Mouse (Mus musculus): ENCODE measurements around the gene Trak1. TPM values are rescaled to one million over a fixed set of nuclear protein-coding genes. Genes with fewer than 3 reads are reported as not detected.
"Not testable (repeated sequence)": the region's sequence is repeated elsewhere in the genome, so short reads cannot be mapped to it uniquely, and the experiment has no call there.

Trak1 gene
- polyA plus RNA-seq, 1 experiment from 2014 or later: 17.0 TPM

DNA sequence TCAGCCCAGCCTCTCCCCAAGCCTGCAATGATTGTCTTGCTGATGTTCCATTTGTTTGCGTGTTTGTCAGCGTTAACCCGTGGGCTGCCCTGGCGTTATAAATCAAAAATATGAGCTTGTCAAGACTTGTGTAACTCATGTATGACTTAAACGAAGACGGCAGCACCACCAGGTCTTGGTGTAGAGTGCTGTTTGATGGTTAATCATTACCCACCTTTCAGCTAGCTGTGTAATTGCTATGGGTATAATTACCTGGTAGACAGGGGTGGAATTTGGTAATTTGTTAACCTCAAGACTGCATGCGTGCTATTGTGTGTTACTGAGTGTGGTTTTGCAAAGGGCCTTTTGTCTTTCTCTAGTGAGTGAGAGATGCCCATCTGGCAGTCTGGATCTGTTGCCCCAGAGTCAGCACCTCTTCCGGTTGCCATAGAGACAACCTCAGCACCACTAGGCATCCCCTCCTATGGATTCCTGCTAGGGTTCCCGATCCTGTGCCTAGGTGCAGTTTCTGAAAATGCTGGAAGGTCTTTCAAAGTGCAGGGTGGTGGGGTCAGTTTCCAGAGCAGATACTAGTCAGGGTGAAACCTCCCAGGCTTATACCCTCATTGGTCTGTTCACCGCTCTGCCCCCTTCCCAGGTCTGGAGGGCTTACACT, 15.1 kb downstream of the Trak1 start:
- ATAC-seq (ENCODE audit: low FRiP score, low read depth): no peak
- Histone ChIP-seq H3K9ac (no peak overlapping the region), H3K4me1 (peaks cover 54% of the 10 kb centered on the region), H3K4me3 (no peak overlapping the region), H3K27ac (peak overlapping the region; percentile 22; the same call in 1 of the 2 replicates), H3K9me3 (no peaks in the 10 kb centered on the region), H3K27me3 (no peaks in the 10 kb centered on the region), H3K36me3 (no peaks in the 10 kb centered on the region), H3K4me2 (replicated peaks) (0 out of 2 replicates have a peak overlapping the region, but pooled peaks have one; percentile 69)
- WGBS: 48% methylated on average over 10 of the region's 10 CpGs

DNA sequence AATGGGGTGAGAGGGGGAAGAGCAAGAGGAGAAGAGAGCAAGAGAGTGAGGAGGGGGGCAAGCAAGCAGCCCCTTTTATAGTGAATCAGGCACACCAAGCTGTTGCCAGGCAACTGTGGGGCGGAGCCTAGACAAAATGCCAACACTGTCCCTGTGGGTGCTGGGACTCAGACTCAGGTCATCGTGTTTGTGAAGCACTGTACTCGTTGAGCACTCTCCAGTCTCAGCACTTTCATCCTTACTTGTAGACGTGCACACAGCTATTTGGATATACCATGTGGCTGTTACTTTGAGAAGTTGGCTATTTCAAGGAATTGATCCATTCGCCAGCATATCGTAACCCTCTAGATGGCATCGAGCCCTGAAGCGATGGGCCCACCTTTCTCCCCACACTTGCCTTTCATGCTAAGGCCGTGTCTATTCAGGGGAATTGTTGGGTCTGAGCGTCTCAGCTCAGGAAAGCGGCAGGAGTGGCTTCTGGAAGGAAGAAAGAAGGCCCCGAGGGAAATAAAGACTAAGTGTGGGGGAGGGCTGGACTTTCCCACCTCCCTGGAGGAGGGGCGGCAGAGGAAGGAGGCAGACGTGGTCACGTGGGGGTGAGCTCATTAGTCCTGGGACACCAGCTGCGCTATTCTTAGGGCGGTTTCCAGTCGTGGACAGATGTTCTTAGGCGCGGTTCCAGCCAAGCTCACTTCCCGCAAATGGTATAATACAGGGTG, 16.5 kb downstream of the Trak1 start:
- no peaks in the 10 kb centered on the region for H3K9me3 ChIP-seq
- no peaks in the 10 kb centered on the region for H3K27me3 ChIP-seq
- peaks cover 4% of the 10 kb centered on the region; the same call in 1 of the 2 replicates for H3K36me3 ChIP-seq
- 1% methylated on average over 21 of the region's 21 CpGs for WGBS
- ATAC-seq (ENCODE audit: low FRiP score, low read depth): peak; percentile 86
- H3K4me3 ChIP-seq: peak overlapping the region; percentile 36
- peak overlapping the region; percentile 57 for H3K9ac ChIP-seq
- peak overlapping the region; percentile 69 for H3K4me2 ChIP-seq (replicated peaks)
- H3K4me1 ChIP-seq: peaks cover 54% of the 10 kb centered on the region
- H3K27ac ChIP-seq: peak overlapping the region; percentile 80

DNA sequence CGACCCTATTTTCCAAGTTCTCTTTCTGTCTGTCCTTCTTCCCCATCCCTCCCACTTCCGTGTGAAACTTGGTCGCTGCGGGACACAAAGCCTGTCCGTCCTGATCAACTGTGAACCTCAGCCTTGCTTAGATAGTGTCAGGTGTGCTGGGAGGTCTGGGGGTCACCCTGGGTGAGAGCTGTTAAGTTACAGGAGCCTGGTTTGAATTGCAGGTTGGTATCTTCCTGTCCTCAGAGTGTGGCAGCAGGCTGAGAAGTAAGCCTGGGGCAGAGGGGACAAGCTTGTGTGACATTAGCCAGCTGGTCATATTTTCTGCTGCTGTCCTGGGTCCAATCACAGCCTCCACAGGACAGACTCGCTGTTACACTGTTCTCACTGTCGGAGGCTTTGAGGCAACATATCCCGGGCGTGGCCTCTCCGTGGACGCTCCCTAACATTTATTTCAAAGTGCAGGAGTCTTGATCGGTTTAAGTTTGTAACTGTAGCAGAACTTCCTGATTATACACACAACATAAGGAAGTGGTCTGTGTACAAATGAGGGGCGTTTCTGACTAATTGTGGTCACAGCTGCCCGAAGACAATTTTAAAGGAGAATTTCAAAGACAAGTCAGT, 17.3 kb downstream of the Trak1 start:
- Histone ChIP-seq H3K9me3 (no peaks in the 10 kb centered on the region), H3K4me3 (peak overlapping the region; percentile 36), H3K27me3 (no peaks in the 10 kb centered on the region), H3K4me2 (replicated peaks) (peak overlapping the region; percentile 69), H3K36me3 (peaks cover 4% of the 10 kb centered on the region; the same call in 1 of the 2 replicates), H3K4me1 (peaks cover 54% of the 10 kb centered on the region), H3K9ac (peak overlapping the region; percentile 57), H3K27ac (peak overlapping the region; percentile 80)
- 11% methylated on average over 14 of the region's 14 CpGs for WGBS
- no peak for ATAC-seq (ENCODE audit: low FRiP score, low read depth)

DNA sequence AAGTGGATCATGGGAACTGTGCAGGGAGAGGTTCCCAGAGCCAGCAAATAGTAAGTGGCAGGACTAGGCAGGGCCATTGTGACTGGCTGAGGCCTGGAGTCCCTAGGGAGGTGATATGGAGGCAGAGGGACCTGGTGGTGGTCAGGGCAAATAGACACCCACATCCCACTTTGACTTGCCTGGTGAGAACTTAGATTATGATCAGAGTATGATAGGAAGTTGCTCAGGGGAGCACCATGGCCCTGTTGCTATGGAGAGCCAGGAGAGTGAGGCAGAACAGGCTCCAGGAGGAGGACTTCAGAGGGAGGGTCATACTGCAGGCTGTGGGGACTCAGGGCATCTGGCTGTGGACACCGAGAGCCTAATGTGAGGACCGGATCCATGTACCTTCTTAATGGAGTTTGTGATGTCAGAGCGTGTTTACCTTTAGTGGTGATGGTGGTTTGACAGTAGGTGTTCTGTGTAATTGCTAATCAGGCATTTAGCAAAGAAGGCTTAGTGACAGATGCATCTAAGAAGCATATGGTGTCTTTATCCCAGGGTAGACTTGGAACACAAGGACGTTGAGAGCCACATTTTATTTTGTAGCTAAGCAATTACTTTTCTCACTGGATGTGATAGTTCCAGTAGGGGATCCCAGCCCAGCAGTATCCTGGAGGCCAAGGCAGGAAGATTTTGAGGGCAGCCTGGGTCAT, 18.7 kb downstream of the Trak1 start:
- Histone ChIP-seq H3K27ac (no peak overlapping the region), H3K27me3 (no peaks in the 10 kb centered on the region)
- WGBS: 65% methylated on average over 4 of the region's 4 CpGs

DNA sequence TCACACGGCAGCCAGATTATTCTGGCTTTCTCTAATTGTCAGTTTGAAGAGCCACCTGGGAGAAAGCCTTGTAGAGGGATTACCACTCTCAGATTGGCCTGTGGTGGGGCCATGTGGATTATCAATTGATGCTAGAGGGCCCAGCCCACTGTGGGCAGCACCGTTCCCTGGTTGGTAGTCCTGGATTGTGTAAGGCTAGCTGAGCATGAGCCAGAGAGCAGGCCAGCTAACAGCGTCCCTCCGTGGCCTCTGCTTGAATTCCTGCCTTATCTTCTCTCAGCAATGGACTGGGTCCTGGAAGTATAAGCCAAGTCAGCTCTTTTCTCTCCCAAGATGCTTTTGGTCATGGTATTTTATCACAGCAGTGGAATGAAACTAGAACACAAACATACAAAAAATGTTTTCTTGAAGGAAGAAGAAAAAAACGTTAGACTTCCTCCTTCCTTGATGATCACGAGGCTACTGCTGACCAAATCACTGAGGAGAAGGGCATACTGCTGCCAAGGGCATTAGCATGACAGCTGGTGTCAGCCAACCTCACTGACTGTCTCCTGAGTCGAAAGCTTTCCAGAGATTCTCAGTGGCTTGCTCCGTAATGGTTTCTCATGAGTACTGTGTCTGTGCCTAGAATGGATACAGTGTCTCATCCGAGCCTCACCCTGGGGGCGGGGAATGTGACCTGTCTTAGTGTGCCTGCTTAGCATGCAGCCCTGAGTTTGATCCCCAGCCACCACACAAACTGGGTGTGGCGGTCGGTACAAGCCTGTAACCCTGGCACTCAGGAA, 19.5 kb downstream of the Trak1 start:
- peaks cover 63% of the 10 kb centered on the region for H3K4me1 ChIP-seq
- WGBS: 67% methylated on average over 12 of the region's 12 CpGs
- no peak overlapping the region for H3K4me2 ChIP-seq (replicated peaks)
- H3K9me3 ChIP-seq: no peaks in the 10 kb centered on the region
- no peak overlapping the region for H3K4me3 ChIP-seq
- ATAC-seq (ENCODE audit: low FRiP score, low read depth): no peak
- no peaks in the 10 kb centered on the region for H3K27me3 ChIP-seq
- H3K27ac ChIP-seq: 0 out of 2 replicates have a peak overlapping the region, but pooled peaks have one; percentile 0
- peaks cover 6% of the 10 kb centered on the region for H3K36me3 ChIP-seq
- H3K9ac ChIP-seq: no peak overlapping the region

More for the DNA sequence above, 18.7 kb downstream of the Trak1 start:
- peaks cover 64% of the 10 kb centered on the region for H3K4me1 ChIP-seq
- no peak overlapping the region for H3K9ac ChIP-seq
- H3K4me3 ChIP-seq: no peak overlapping the region
- no peak overlapping the region for H3K4me2 ChIP-seq (replicated peaks)
- H3K9me3 ChIP-seq: no peaks in the 10 kb centered on the region
- peaks cover 4% of the 10 kb centered on the region; the same call in 1 of the 2 replicates for H3K36me3 ChIP-seq
- ATAC-seq (ENCODE audit: low FRiP score, low read depth): no peak

DNA sequence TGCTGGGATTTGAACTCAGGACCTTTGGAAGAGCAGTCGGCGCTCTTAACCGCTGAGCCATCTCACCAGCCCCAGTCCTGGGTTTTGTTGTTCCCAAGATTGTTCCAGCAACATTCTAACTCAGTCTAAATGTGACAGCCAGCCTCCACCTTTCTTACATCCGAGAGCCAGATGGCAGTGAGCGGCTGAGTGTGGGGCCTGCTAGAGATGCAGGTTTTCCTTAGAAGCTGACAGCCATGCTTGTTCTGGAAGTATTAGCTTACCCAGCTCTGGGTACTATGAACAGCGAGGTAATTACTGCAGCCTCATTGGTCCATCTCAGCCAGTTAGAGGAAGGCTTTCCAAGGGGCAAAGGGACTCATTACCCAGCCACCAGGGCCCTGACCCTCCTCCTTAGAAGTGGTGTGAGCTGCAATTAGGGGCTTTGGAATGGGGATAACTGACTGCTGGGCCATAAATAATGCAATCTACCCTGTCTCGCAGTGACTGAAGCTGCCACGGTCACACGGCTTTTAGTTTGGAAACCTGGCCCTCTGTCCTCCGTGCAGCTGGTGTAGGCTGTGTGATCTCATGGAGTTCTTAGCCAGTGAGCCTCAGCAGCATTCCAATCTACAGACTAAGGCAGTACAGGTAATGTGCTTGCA, 22.1 kb downstream of the Trak1 start:
- H3K9ac ChIP-seq: no peak overlapping the region
- H3K27me3 ChIP-seq: no peaks in the 10 kb centered on the region
- H3K4me1 ChIP-seq: peaks cover 37% of the 10 kb centered on the region
- H3K4me3 ChIP-seq: no peak overlapping the region
- H3K27ac ChIP-seq: peak overlapping the region; percentile 33; the same call in 1 of the 2 replicates
- H3K9me3 ChIP-seq: no peaks in the 10 kb centered on the region
- peaks cover 10% of the 10 kb centered on the region for H3K36me3 ChIP-seq
- ATAC-seq (ENCODE audit: low FRiP score, low read depth): peak; percentile 71
- no peak overlapping the region for H3K4me2 ChIP-seq (replicated peaks)
- WGBS: 34% methylated on average over 10 of the region's 10 CpGs

DNA sequence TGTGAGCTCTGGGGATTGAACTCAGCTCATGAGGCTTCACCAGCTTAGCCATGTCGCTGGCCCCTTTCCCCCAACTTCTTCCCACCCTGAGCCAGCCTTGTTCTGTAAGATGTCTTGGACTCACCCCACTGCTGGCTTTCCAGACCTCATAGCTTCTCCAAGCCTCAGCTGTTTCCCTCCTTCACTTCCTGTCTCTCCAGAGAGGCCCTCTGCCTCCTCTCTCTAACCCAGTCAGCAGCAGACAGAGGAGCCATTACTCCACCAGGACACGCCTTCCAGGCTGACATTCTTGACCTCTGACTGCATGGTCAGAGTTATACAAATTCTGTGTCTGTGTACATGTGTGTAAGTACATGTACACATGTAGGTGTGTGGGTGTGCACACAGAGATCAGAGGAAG, 23.1 kb downstream of the Trak1 start:
- WGBS: 69% methylated on average over 2 of the region's 2 CpGs
- Histone ChIP-seq H3K9me3 (no peaks in the 10 kb centered on the region), H3K27ac (peak overlapping the region; percentile 33; the same call in 1 of the 2 replicates), H3K4me3 (no peak overlapping the region), H3K4me2 (replicated peaks) (no peak overlapping the region), H3K9ac (no peak overlapping the region), H3K27me3 (no peaks in the 10 kb centered on the region), H3K4me1 (peaks cover 27% of the 10 kb centered on the region), H3K36me3 (peaks cover 10% of the 10 kb centered on the region)
- no peak for ATAC-seq (ENCODE audit: low FRiP score, low read depth)

DNA sequence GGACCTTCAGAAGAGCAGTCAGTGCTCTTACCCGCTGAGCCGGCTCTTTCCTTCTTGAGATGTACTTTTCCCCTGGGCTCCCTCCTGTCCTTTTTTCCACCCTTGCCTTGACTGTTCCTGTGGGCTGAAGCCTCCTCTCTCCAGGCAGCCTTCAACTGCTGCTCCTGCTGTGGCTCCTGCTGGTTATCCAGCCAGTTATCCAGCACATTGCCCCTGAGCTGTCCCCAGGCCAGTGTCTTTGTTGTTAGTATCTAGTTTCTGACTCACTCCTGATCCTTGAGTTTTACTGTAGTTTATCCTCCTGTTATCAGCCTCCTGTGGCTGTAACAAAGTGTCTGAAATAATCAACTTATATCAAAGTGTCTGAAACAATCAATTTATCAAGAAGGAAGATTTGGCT, 23.8 kb downstream of the Trak1 start:
- 89% methylated on average over 2 of the region's 2 CpGs for WGBS
- H3K9ac ChIP-seq: no peak overlapping the region
- H3K4me2 ChIP-seq (replicated peaks): no peak overlapping the region
- H3K27me3 ChIP-seq: no peaks in the 10 kb centered on the region
- H3K4me1 ChIP-seq: peaks cover 23% of the 10 kb centered on the region
- ATAC-seq (ENCODE audit: low FRiP score, low read depth): no peak
- H3K36me3 ChIP-seq: peaks cover 10% of the 10 kb centered on the region
- no peaks in the 10 kb centered on the region for H3K9me3 ChIP-seq
- H3K27ac ChIP-seq: no peak overlapping the region
- no peak overlapping the region for H3K4me3 ChIP-seq

DNA sequence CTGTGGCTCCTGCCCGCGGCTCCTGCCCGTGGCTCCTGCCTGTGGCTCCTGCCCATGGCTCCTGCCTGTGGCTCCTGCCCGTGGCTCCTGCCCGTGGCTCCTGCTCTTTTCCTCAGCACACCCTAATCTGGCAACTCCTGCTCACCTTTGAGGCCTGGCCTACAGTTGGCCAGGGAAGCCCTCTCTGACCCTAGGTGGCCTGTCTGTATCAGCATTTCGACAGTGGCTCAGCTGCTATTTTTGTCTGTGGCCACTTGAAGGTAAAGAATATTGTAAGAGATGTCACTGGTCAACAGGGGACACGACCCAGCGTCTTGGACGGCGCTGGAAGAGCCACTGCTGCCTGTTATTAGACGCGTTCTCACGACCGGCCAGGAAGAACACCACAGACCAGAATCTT, 24.7 kb downstream of the Trak1 start:
- H3K9me3 ChIP-seq: no peaks in the 10 kb centered on the region
- no peak overlapping the region for H3K27ac ChIP-seq
- WGBS: 97% methylated on average over 14 of the region's 14 CpGs
- H3K4me1 ChIP-seq: peaks cover 16% of the 10 kb centered on the region
- no peak overlapping the region for H3K4me3 ChIP-seq
- H3K9ac ChIP-seq: no peak overlapping the region
- H3K4me2 ChIP-seq (replicated peaks): no peak overlapping the region
- H3K27me3 ChIP-seq: no peaks in the 10 kb centered on the region
- H3K36me3 ChIP-seq: peaks cover 10% of the 10 kb centered on the region
- no peak for ATAC-seq (ENCODE audit: low FRiP score, low read depth)

DNA sequence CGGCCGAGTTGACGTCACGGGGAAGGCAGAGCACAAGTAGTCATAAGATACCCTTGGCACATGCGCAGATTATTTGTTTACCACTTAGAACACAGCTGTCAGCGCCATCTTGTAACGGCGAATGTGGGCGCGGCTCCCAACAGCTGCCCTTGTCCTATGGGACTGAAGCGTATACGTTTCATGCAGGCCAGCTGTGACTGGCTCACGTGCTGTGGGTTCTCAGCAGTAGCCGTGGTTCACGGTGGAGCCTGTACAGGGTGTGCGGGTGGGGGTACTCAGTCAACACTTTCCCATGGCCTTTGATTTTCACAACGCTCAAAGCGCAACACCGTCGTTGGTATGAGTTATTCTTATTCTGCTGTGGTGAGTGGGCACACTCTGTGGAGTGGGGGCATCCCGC, 31.0 kb downstream of the Trak1 start:
- H3K4me2 ChIP-seq (replicated peaks); H3K4me3 ChIP-seq; H3K36me3 ChIP-seq; H3K9ac ChIP-seq; ATAC-seq (ENCODE audit: low FRiP score, low read depth); H3K9me3 ChIP-seq; H3K27me3 ChIP-seq; H3K27ac ChIP-seq: not testable (repeated sequence)
- peaks cover 33% of the 10 kb centered on the region for H3K4me1 ChIP-seq
- WGBS: 93% methylated on average over 17 of the region's 21 CpGs

DNA sequence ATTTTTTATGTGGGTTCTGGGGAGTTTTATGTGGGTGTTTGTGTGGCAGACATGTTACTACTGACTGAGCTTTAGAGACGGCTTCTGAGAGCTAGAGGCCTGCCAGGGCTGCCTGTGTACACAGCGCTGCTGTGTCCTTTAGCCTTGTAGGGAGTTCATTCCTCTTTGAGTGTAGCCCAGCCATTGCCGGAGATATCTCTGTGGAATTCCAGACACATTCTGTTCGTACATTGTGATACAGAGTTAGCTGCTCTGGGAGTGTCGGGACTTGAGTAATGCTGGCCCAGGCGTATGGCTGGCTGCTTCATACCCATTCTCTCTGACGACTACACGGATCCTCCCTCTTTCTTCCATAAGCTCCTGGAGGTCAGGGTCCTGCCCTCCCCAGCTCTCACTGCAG, 31.9 kb downstream of the Trak1 start:
- H3K4me1 ChIP-seq: peaks cover 37% of the 10 kb centered on the region
- H3K36me3 ChIP-seq: peaks cover 6% of the 10 kb centered on the region
- ATAC-seq (ENCODE audit: low FRiP score, low read depth): no peak
- 74% methylated on average over 8 of the region's 8 CpGs for WGBS
- H3K4me2 ChIP-seq (replicated peaks): no peak overlapping the region
- H3K9me3 ChIP-seq: no peaks in the 10 kb centered on the region
- H3K27me3 ChIP-seq: no peaks in the 10 kb centered on the region
- H3K27ac ChIP-seq: no peak overlapping the region
- no peak overlapping the region for H3K9ac ChIP-seq
- H3K4me3 ChIP-seq: no peak overlapping the region
